Mouse (Mus musculus) cerebellum, adult 2 months (tissue): ENCODE measurements around the gene Trit1.

Source experiments
- CTCF ChIP-seq: fragments of 200-500 bp; IDR thresholded peaks from 2 replicates; pipeline ENCODE4 v1.5.1; 2011; ENCODE audit warnings: low read depth, mild to moderate bottlenecking, control low read depth, low read length, moderate library complexity, borderline replicate concordance; ENCODE audit not compliant: insufficient read depth
- POLR2A ChIP-seq: fragments of 200-500 bp; IDR thresholded peaks from 2 replicates; pipeline ENCODE4 v1.6.1; 2011; ENCODE audit warnings: low read length, control low read depth, borderline replicate concordance; ENCODE audit not compliant: insufficient read depth

DNA sequence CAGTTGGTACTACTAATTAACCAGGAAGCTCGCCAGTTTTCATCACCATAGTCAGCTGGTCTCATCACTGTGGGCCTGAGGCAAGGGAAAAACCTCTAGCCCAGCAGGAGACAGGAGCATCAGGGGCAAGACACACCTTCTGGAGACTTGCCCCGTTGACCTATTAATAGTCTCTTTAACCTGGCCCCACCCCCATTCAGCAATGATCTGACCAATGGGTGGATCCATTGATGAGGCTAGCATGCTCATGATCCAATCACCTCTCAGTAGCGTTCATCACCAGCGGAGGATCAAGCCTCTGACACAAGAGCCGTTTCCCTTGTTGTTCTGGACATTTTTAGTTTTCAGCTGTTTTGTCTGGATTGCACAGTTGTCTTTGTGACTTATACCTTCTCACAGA is 76.2 kb downstream of the Trit1 start:
- TF ChIP-seq CTCF: no peak
- TF ChIP-seq POLR2A: no peak
